Mouse (Mus musculus) forebrain, embryonic 11.5 days (tissue): Measurements from ENCODE around the gene Ndufs7. TPM values are rescaled to one million over a fixed set of nuclear protein-coding genes. Genes with fewer than 3 reads are reported as not detected.

ENCODE experiments used
- ATAC-seq: fragments of 200-750 bp; cut with Nextera tagmentation; replicated peaks from 2 replicates; pipeline ENCODE4 v1.8.0; 2017; ENCODE audit warnings: moderate TSS enrichment; ENCODE audit not compliant: low FRiP score
- DNase-seq: peaks from one replicate; pipeline ENCODE4 v3.0.0-alpha.2; 2017; ENCODE audit warnings: low spot score
- H3K27ac ChIP-seq: fragments of 300-500 bp; sonication (generic); 2 replicates; pipeline ENCODE4 v1.5.1; 2014; ENCODE audit warnings: low read depth, low read length
- H3K27me3 ChIP-seq: fragments of 300-500 bp; sonication (generic); 2 replicates; pipeline ENCODE4 v1.6.1; 2014; ENCODE audit warnings: mild to moderate bottlenecking, low read length, mixed read lengths; ENCODE audit not compliant: control insufficient read depth, insufficient read depth
- H3K36me3 ChIP-seq: fragments of 300-500 bp; sonication (generic); 2 replicates; pipeline ENCODE4 v1.6.1; 2014; ENCODE audit warnings: mild to moderate bottlenecking, low read length, moderate library complexity, mixed read lengths; ENCODE audit not compliant: control insufficient read depth, insufficient read depth
- H3K4me1 ChIP-seq: fragments of 300-500 bp; sonication (generic); replicated peaks from 2 replicates; pipeline ENCODE4 v1.6.1; 2014; ENCODE audit warnings: low read length, mixed read lengths; ENCODE audit not compliant: control insufficient read depth, insufficient read depth
- H3K4me2 ChIP-seq: fragments of 300-500 bp; sonication (generic); 2 replicates; pipeline ENCODE4 v1.6.1; 2014; ENCODE audit warnings: low read depth, mild to moderate bottlenecking, low read length, moderate library complexity, mixed read lengths; ENCODE audit not compliant: severe bottlenecking
- H3K4me3 ChIP-seq: fragments of 300-500 bp; sonication (generic); 2 replicates; pipeline ENCODE4 v1.5.1; 2014; ENCODE audit warnings: low read depth, low read length
- H3K9ac ChIP-seq: fragments of 300-500 bp; sonication (generic); 2 replicates; pipeline ENCODE4 v1.6.1; 2014; ENCODE audit warnings: low read length
- H3K9me3 ChIP-seq: fragments of 300-500 bp; sonication (generic); 2 replicates; pipeline ENCODE4 v1.6.1; 2016; ENCODE audit warnings: low read length, mixed read lengths; ENCODE audit not compliant: control insufficient read depth
- WGBS: fragments of 180-500 bp; shearing (Covaris S2); extraction: QIAGEN DNeasy Blood & Tissue Kit; methylation state at CpG from one replicate; pipeline ENCODE4 v1.1.7; 2014; 5-methylcytosine and 5-hydroxymethylcytosine counted together
- polyA plus RNA-seq: library from polyadenylated mRNA; unstranded; fragments of >200 nt; fragmentation: Nextera tagmentation; extraction: Ambion mirVana; gene quantifications from 2 replicates; pipeline ENCODE4 v1.2.1, GENCODE M21; 2014

Ndufs7 gene
- polyA plus RNA-seq = 219 and 265 TPM in 2 replicates

DNA sequence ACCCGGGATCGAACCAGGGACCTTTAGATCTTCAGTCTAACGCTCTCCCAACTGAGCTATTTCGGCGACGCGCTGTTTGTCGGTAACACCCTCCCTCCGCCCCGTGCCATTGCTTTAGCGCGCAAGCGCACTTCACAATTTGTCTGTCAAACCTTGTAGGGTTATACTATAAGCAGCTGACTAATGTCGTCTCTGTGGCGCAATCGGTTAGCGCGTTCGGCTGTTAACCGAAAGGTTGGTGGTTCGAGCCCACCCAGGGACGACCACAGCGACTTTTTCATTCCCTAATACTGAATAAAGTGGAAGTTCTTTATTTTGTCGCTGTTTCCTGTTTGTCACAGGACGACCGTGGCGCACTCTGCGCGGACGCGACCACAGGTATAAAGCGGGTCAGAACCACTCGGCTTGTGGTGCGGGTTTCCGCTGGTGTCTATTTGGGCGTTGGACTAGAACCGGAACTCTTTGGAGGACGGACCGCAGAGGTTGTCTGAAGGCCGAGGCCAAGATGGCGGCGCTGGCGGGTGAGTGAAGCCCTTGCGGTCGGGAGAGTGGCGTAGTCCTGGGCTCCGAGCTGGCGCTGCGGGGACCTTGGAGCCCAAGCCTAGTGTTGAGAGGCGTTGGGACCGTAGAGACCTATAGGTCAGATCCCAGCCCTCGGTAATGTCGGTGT lies at the start of gene Ndufs7:
Ndufs7 (plus strand) TSS at position 151 of the 670 bp plus-strand sequence.
- no peaks in the 10 kb centered on the region for H3K9me3 ChIP-seq
- ATAC-seq (peak; percentile 86), DNase-seq (peak; percentile 95)
- H3K4me3 ChIP-seq = peak within 1 kb of the TSS; percentile 69
- no peaks in the 10 kb centered on the region for H3K27me3 ChIP-seq
- peak within 1 kb of the TSS; percentile 76; the same call in 1 of the 2 replicates for H3K27ac ChIP-seq
- no peaks in the 10 kb centered on the region; the same call in 1 of the 2 replicates for H3K36me3 ChIP-seq
- under 1% methylated on average over 53 of the region's 53 CpGs for WGBS
- peak within 1 kb of the TSS; percentile 83 for H3K9ac ChIP-seq
- H3K4me1 ChIP-seq = peaks cover 13% of the 10 kb centered on the region
- H3K4me2 ChIP-seq = peak within 1 kb of the TSS; percentile 77

DNA sequence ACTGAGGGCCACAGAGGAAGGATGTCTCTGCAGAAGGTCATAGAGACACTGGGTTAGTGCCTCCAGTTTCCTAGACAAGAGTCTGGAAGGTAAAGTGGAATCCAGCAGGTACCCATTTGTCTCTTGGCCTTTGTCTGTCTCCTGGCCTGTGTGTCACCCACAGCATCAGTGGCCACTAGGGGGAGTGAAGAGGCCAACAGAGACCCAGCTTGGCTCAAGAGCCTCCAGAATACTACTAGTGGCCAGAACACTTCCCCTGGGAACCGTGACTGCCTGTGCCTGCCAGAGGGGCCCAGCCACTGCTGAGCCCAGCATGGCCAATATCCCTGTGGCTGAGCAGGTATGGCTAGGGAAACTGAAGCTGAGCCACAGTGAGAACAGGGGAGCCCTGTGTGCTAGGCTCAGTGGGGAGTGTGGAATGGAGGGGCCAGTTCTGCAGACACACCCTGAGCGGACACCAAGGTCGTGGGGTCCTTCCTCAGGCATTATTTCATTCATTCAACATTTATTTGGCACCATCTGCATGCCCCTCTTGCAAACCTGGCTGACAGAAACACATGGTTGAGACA lies 49.4 kb upstream of the Ndufs7 start:
- H3K27me3 ChIP-seq = no peaks in the 10 kb centered on the region
- no peak overlapping the region for H3K4me3 ChIP-seq
- DNase-seq (peak; percentile 90), ATAC-seq (peak; percentile 82)
- no peak overlapping the region for H3K9ac ChIP-seq
- H3K9me3 ChIP-seq = no peaks in the 10 kb centered on the region
- no peak overlapping the region for H3K27ac ChIP-seq
- H3K36me3 ChIP-seq = no peaks in the 10 kb centered on the region
- H3K4me2 ChIP-seq = no peak overlapping the region
- H3K4me1 ChIP-seq = peaks cover 8% of the 10 kb centered on the region; the same call in 1 of the 2 replicates
- 55% methylated on average over 3 of the region's 3 CpGs for WGBS

DNA sequence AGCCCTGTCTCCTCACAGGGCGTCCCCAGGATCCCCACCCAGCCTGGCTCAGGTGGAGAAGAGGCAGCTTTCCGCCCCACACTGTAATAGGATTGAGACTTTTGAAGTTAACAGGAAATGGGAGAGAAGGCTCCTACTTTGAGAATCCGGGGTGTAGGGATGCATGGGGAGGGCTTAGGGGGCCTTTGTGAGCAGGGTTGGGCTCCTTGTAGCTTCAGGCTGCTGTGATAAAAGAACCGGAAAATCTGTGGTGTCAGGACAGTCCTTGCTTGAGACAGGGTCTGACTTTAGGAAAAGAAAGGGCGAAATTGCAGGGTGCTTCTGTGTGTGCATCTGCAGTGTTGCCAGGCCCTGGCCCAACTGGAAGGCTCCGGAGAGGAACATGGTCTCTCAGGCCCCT lies 48.4 kb upstream of the Ndufs7 start:
- H3K4me3 ChIP-seq = no peak overlapping the region
- no peaks in the 10 kb centered on the region for H3K36me3 ChIP-seq
- no peak overlapping the region for H3K4me2 ChIP-seq
- WGBS = 74% methylated on average over 6 of the region's 6 CpGs
- H3K9ac ChIP-seq = no peak overlapping the region; the same call in 1 of the 2 replicates
- ATAC-seq (no peak), DNase-seq (no peak)
- H3K9me3 ChIP-seq = no peaks in the 10 kb centered on the region
- H3K27ac ChIP-seq = no peak overlapping the region
- H3K4me1 ChIP-seq = peaks cover 7% of the 10 kb centered on the region; the same call in 1 of the 2 replicates
- no peaks in the 10 kb centered on the region for H3K27me3 ChIP-seq

DNA sequence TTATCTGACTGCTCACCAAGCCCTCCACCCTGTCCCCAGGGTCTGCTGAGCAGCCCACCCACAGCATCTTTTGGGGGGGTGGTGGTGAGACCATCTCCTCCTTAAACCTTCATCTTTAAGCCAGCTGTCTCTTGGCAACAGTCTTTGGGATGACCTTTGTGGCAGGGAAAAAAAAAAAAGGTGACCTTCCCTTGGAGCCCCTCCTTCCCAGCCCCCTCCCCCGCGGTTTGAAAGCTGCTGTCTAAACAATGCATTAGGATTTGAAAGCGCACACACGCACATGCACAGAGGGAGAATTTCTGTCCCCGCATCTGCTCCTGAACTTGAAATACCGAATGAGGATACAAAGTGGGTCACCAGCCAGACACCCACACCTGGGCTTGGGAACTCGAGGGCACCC lies 44.9 kb upstream of the Ndufs7 start:
- Histone ChIP-seq H3K4me3 (no peak overlapping the region), H3K4me2 (no peak overlapping the region), H3K9ac (peak overlapping the region; percentile 23), H3K27ac (0 out of 2 replicates have a peak overlapping the region, but pooled peaks have one; percentile 12), H3K9me3 (no peaks in the 10 kb centered on the region), H3K36me3 (no peaks in the 10 kb centered on the region), H3K27me3 (no peaks in the 10 kb centered on the region), H3K4me1 (peaks cover 10% of the 10 kb centered on the region; the same call in 1 of the 2 replicates)
- DNase-seq = no peak
- no peak for ATAC-seq
- 19% methylated on average over 7 of the region's 7 CpGs for WGBS

DNA sequence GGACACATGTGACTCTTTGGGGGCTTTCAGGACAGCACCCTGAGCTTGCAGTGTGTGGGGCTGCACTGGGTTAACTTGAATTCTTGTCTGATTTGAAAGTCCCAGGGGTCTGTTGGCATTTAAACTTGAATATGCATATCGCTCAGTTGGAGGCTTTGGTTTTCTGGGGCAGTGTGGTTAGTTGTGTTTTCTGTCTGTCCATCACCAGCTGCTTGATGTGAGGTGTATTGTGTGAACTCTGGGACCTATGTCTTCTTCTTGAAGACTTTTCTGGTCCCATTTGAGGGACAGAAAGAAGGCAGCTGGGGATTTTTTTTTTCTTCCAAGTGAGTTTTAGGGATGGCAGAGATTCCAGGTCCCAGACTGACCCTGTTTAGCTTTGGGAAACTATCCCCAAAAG lies 41.7 kb upstream of the Ndufs7 start:
- Histone ChIP-seq H3K27me3 (no peaks in the 10 kb centered on the region), H3K4me1 (peaks cover 10% of the 10 kb centered on the region; the same call in 1 of the 2 replicates), H3K27ac (no peak overlapping the region), H3K4me2 (no peak overlapping the region), H3K36me3 (no peaks in the 10 kb centered on the region), H3K9ac (no peak overlapping the region), H3K9me3 (no peaks in the 10 kb centered on the region), H3K4me3 (no peak overlapping the region)
- ATAC-seq = no peak
- 52% methylated on average over 1 of the region's 1 CpGs for WGBS
- no peak for DNase-seq

DNA sequence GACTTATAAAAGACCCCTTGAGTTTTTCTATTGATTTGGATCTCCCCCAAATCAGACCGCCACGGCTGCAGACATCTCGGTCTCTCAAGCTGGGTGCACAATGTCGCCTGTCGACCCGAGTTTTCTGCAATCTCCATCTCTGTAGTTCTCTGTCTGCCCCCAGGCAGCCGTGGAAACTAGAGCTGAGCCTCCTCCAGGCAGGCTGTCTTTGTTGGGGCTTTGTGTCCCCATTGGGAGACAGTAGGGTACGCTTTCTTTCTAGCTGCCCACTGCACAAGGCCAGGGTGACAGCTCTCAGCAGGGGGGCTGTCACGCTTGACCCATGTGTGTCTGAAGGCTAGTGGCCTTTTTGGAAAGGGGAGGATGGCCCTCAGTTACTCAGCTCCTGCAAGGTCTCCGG lies 41.2 kb upstream of the Ndufs7 start:
- H3K4me2 ChIP-seq = no peak overlapping the region
- no peak overlapping the region for H3K4me3 ChIP-seq
- H3K27ac ChIP-seq = no peak overlapping the region
- ATAC-seq (no peak), DNase-seq (no peak)
- WGBS = 44% methylated on average over 10 of the region's 10 CpGs
- peaks cover 10% of the 10 kb centered on the region; the same call in 1 of the 2 replicates for H3K4me1 ChIP-seq
- H3K9me3 ChIP-seq = no peaks in the 10 kb centered on the region
- H3K9ac ChIP-seq = no peak overlapping the region
- H3K36me3 ChIP-seq = no peaks in the 10 kb centered on the region
- no peaks in the 10 kb centered on the region for H3K27me3 ChIP-seq

DNA sequence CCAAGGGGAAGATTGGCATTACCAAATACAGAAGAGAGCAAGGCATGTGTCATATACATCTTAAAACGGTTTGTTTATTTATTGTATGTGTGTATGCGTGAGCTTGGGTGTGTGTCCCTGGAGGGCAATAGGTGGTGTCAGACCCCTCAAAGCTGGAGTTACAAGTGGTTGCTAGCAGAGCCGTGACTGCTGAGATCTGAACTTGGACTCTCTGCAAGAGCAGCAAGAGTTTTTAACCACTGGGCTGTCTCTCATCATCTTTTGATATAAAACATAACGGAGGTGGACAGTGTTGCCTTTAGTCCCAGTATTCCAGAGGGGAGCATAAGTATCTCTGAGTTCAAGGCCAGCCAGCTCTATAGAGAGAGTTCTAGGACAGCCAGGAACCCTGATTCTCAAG lies 40.7 kb upstream of the Ndufs7 start:
- no peaks in the 10 kb centered on the region for H3K36me3 ChIP-seq
- no peaks in the 10 kb centered on the region for H3K27me3 ChIP-seq
- H3K4me3 ChIP-seq = no peak overlapping the region
- H3K27ac ChIP-seq = no peak overlapping the region
- H3K9ac ChIP-seq = no peak overlapping the region
- ATAC-seq (no peak), DNase-seq (no peak)
- 83% methylated on average over 4 of the region's 4 CpGs for WGBS
- no peaks in the 10 kb centered on the region for H3K9me3 ChIP-seq
- no peak overlapping the region for H3K4me2 ChIP-seq
- peaks cover 10% of the 10 kb centered on the region; the same call in 1 of the 2 replicates for H3K4me1 ChIP-seq

DNA sequence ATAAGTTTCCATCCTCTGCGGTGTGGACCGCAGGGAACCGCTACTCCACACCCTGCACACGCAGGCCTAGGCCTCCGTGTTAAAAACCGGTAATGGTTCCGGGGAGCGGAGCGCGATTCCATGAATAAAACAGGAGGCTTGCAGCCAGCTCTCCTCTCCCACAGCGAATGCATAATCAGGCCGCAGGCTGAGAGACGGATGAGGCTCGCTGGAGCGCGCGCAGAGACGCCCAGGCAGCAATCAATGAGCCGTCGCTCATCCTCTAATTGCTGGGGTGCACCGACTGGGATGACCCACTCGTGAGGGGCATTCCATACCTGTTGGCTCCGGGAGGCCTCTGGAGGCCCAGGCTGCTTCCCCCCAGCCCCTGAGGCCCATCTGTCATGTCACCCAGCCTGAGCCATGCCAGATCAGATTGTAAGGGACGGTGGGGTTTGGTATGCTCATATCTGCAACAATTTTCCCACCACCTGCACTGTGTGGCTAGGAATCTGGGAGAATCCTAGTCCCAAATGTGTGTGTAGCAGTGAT lies 40.0 kb upstream of the Ndufs7 start:
- WGBS = 10% methylated on average over 24 of the region's 24 CpGs
- H3K9ac ChIP-seq = peak overlapping the region; percentile 44
- peak overlapping the region; percentile 31; the same call in 1 of the 2 replicates for H3K4me2 ChIP-seq
- DNase-seq (no peak), ATAC-seq (peak; percentile 22; the same call in 1 of the 2 replicates)
- no peaks in the 10 kb centered on the region for H3K36me3 ChIP-seq
- H3K9me3 ChIP-seq = no peaks in the 10 kb centered on the region
- no peak overlapping the region; the same call in 1 of the 2 replicates for H3K27ac ChIP-seq
- no peaks in the 10 kb centered on the region for H3K27me3 ChIP-seq
- peaks cover 10% of the 10 kb centered on the region; the same call in 1 of the 2 replicates for H3K4me1 ChIP-seq
- H3K4me3 ChIP-seq = no peak overlapping the region
